Mouse (Mus musculus): ENCODE measurements around the gene Prss45. TPM values are rescaled to one million over a fixed set of nuclear protein-coding genes. Genes with fewer than 3 reads are reported as not detected.

Prss45 gene
- total and polyA plus RNA-seq, 2 experiments from 2014 or later, result 0.16 to 0.47 TPM

- TF ChIP-seq CTCF (IDR thresholded peaks at IDR 0.05; ENCODE audit: low read depth), result no peak
- Histone ChIP-seq H3K27ac (no peak overlapping the region), H3K27me3 (ENCODE audit: insufficient read depth, low read length) (no peaks in the 10 kb centered on the region), H3K9me3 (ENCODE audit: low read length) (no peaks in the 10 kb centered on the region), H3K9ac (replicated peaks; ENCODE audit: low read length) (no peak overlapping the region), H3K4me3 (ENCODE audit: low read length) (no peak overlapping the region), H3K4me2 (ENCODE audit: low read depth, low read length) (no peak overlapping the region), H3K36me3 (ENCODE audit: insufficient read depth, low read length) (no peaks in the 10 kb centered on the region), H3K4me1 (ENCODE audit: insufficient read depth, low read length) (no peaks in the 10 kb centered on the region)
- DNase-seq (ENCODE audit: low spot score), result no peak
- ATAC-seq, result no peak
- WGBS, result 81% methylated on average over 7 of the region's 7 CpGs
Measured at GRCm38 (mm10) chr9:110855903-110856302, 21.5 kb downstream of the Prss45 start.

GRCm38 (mm10) chr9:110856920-110857319 lies 22.5 kb downstream of the Prss45 start:
- no peak for DNase-seq (ENCODE audit: low spot score)
- Histone ChIP-seq H3K4me2 (ENCODE audit: low read depth, low read length) (no peak overlapping the region), H3K4me1 (ENCODE audit: insufficient read depth, low read length) (no peaks in the 10 kb centered on the region), H3K4me3 (ENCODE audit: low read length) (no peak overlapping the region), H3K9me3 (ENCODE audit: low read length) (no peaks in the 10 kb centered on the region), H3K27ac (no peak overlapping the region), H3K36me3 (ENCODE audit: insufficient read depth, low read length) (no peaks in the 10 kb centered on the region), H3K9ac (replicated peaks; ENCODE audit: low read length) (no peak overlapping the region), H3K27me3 (ENCODE audit: insufficient read depth, low read length) (no peaks in the 10 kb centered on the region)
- TF ChIP-seq CTCF (IDR thresholded peaks at IDR 0.05; ENCODE audit: low read depth), result no peak
- WGBS, result 62% methylated on average over 4 of the region's 4 CpGs
- no peak for ATAC-seq

GRCm38 (mm10) chr9:110857781-110858472 lies 23.5 kb downstream of the Prss45 start, which contains the start of gene Prss50:
TSS of gene Prss50 (plus strand) at chr9:110857967.
- Histone ChIP-seq H3K27me3 (ENCODE audit: insufficient read depth, low read length) (no peaks in the 10 kb centered on the region), H3K4me1 (ENCODE audit: insufficient read depth, low read length) (no peaks in the 10 kb centered on the region), H3K4me2 (ENCODE audit: low read depth, low read length) (peak within 1 kb of the TSS; percentile 52), H3K36me3 (ENCODE audit: insufficient read depth, low read length) (no peaks in the 10 kb centered on the region), H3K9me3 (ENCODE audit: low read length) (no peaks in the 10 kb centered on the region), H3K4me3 (ENCODE audit: low read length) (peak within 1 kb of the TSS; percentile 24), H3K9ac (replicated peaks; ENCODE audit: low read length) (no peak within 1 kb of the TSS; the same call in 1 of the 2 replicates), H3K27ac (no peak within 1 kb of the TSS)
- ATAC-seq (0 out of 2 replicates have a peak, but pooled peaks have one; percentile 18), DNase-seq (ENCODE audit: low spot score) (peak; percentile 52)
- WGBS, result 10% methylated on average over 43 of the region's 50 CpGs
- peak; percentile 61 for TF ChIP-seq CTCF (IDR thresholded peaks at IDR 0.05; ENCODE audit: low read depth)

- DNase-seq (ENCODE audit: low spot score) (no peak), ATAC-seq (no peak)
- no peak overlapping the region for H3K4me2 ChIP-seq (ENCODE audit: low read depth, low read length)
- TF ChIP-seq CTCF (IDR thresholded peaks at IDR 0.05; ENCODE audit: low read depth), result no peak
- H3K36me3 ChIP-seq (ENCODE audit: insufficient read depth, low read length), result no peaks in the 10 kb centered on the region
- no peak overlapping the region for H3K4me3 ChIP-seq (ENCODE audit: low read length)
- no peak overlapping the region for H3K27ac ChIP-seq
- no peaks in the 10 kb centered on the region for H3K27me3 ChIP-seq (ENCODE audit: insufficient read depth, low read length)
- H3K4me1 ChIP-seq (ENCODE audit: insufficient read depth, low read length), result no peaks in the 10 kb centered on the region
- H3K9me3 ChIP-seq (ENCODE audit: low read length), result no peaks in the 10 kb centered on the region
- 61% methylated on average over 5 of the region's 5 CpGs for WGBS
- H3K9ac ChIP-seq (replicated peaks; ENCODE audit: low read length), result no peak overlapping the region
Measured at GRCm38 (mm10) chr9:110858523-110858922, 24.1 kb downstream of the Prss45 start.

- H3K4me2 ChIP-seq (ENCODE audit: low read depth, low read length), result no peak overlapping the region
- no peak for DNase-seq (ENCODE audit: low spot score)
- no peak for ATAC-seq
- H3K36me3 ChIP-seq (ENCODE audit: insufficient read depth, low read length), result no peaks in the 10 kb centered on the region
- H3K27ac ChIP-seq, result no peak overlapping the region
- no peaks in the 10 kb centered on the region for H3K27me3 ChIP-seq (ENCODE audit: insufficient read depth, low read length)
- no peaks in the 10 kb centered on the region for H3K4me1 ChIP-seq (ENCODE audit: insufficient read depth, low read length)
- H3K9me3 ChIP-seq (ENCODE audit: low read length), result no peaks in the 10 kb centered on the region
- no peak for TF ChIP-seq CTCF (IDR thresholded peaks at IDR 0.05; ENCODE audit: low read depth)
- 83% methylated on average over 5 of the region's 5 CpGs for WGBS
- H3K9ac ChIP-seq (replicated peaks; ENCODE audit: low read length), result no peak overlapping the region
- H3K4me3 ChIP-seq (ENCODE audit: low read length), result no peak overlapping the region
Measured at GRCm38 (mm10) chr9:110858967-110859596, 24.7 kb downstream of the Prss45 start.

- H3K4me2 ChIP-seq (ENCODE audit: low read depth, low read length), result no peak overlapping the region
- H3K9me3 ChIP-seq (ENCODE audit: low read length), result no peaks in the 10 kb centered on the region
- no peaks in the 10 kb centered on the region for H3K36me3 ChIP-seq (ENCODE audit: insufficient read depth, low read length)
- DNase-seq (ENCODE audit: low spot score), result peak; percentile 78
- ATAC-seq, result no peak; the same call in 1 of the 2 replicates
- peak; percentile 85 for TF ChIP-seq CTCF (IDR thresholded peaks at IDR 0.05; ENCODE audit: low read depth)
- no peak overlapping the region for H3K27ac ChIP-seq
- WGBS, result 22% methylated on average over 7 of the region's 7 CpGs
- no peak overlapping the region for H3K4me3 ChIP-seq (ENCODE audit: low read length)
- H3K4me1 ChIP-seq (ENCODE audit: insufficient read depth, low read length), result peaks cover 20% of the 10 kb centered on the region
- no peak overlapping the region for H3K9ac ChIP-seq (replicated peaks; ENCODE audit: low read length)
- no peaks in the 10 kb centered on the region for H3K27me3 ChIP-seq (ENCODE audit: insufficient read depth, low read length)
Measured at GRCm38 (mm10) chr9:110871030-110871429, 36.6 kb downstream of the Prss45 start.
